Mouse (Mus musculus): ENCODE data around the gene Fam189a1.

DNA sequence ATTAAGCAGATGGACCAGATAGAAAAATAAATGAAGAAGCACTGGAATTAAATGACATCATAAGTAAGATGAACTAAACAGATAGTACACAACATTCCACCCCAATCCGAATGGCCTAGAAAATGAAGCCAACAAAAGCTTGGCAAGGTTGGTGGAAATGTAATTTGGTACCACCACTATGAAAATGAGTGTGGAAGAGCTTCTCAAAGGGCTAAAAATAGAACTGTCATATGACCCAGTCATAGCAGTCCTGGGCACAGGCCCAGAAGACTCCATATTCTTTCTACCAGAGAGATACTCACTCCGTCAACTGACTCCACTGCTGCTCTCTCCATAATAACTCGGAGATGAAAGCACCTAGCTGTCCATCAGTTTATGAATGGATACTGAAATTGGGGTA, 310.3 kb downstream of the Fam189a1 start:
- TF ChIP-seq CTCF (conservative IDR thresholded peaks at IDR 0.05 in 1 of 2, IDR thresholded peaks at IDR 0.05 in 1 of 2; ENCODE audit: low read depth in 2 of 2, low read length in 2 of 2) (no peak), SMC3 (IDR thresholded peaks at IDR 0.05; ENCODE audit: low read depth, low read length) (no peak), USF1 (IDR thresholded peaks at IDR 0.05; ENCODE audit: low read depth, low read length) (no peak), ZMIZ1 (IDR thresholded peaks at IDR 0.05; ENCODE audit: low read depth, low read length) (no peak), BHLHE40 (IDR thresholded peaks at IDR 0.05; ENCODE audit: low read depth, low read length) (no peak)
